Mouse (Mus musculus): ENCODE measurements at regions not wholly inside any gene's neighbourhood (a gene's known extent, or its start where the extent isn't known, plus 50 kb on each side); places are given as distances from the start of the nearest gene placed in this dataset.
A peak's percentile ranks its signal among the peaks of the same experiment; 100 is the strongest.

DNA sequence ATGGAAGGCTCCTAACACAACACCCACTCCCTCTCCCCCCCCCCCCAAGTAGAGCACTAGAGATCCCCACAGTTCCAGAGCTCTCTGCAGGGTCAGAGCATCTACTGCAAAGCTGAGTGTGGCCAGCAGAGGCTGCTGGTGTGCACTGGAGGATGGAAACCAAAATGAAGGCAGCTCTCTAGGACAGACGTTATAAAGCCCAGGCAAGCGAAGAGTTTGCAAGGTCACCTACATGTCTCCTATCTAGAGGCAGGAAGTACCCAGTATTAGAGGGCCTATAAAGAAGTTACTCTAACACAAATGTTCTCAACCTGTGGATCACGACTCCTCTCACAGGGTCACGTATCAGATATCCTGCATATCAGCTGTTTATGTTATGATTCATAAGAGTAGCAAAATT, 125.1 kb upstream of the Thumpd2 start:
- no peaks in the 10 kb centered on the region for H3K27me3 ChIP-seq (ENCODE audit: control insufficient read depth in 1 of 2, insufficient read depth in 2 of 2, low read length in 2 of 2)
- H3K9me3 ChIP-seq (replicated peaks; ENCODE audit: insufficient read depth, low read length): no peaks in the 10 kb centered on the region
- peaks cover 0 to 11% of the 10 kb centered on the region in 2 experiments; a peak in 2 of 4 replicates for H3K36me3 ChIP-seq (ENCODE audit: control insufficient read depth in 1 of 2, insufficient read depth in 2 of 2, low read length in 2 of 2)
- peak overlapping the region; percentile 52 to 56 for H3K4me3 ChIP-seq (ENCODE audit: control insufficient read depth in 1 of 2, insufficient read depth in 1 of 2, low read depth in 2 of 2, low read length in 2 of 2)
- peak overlapping the region; percentile 62 for H3K27ac ChIP-seq (ENCODE audit: control insufficient read depth, low read depth, low read length)
- peak; percentile 87 for DNase-seq (ENCODE audit: low read depth, low spot score)
- peaks cover 0 to 15% of the 10 kb centered on the region in 2 experiments; a peak in 1 of 4 replicates for H3K4me1 ChIP-seq (ENCODE audit: control insufficient read depth in 1 of 2, insufficient read depth in 2 of 2, low read length in 2 of 2)
- peak overlapping the region; percentile 60 for H3K9ac ChIP-seq (ENCODE audit: control insufficient read depth, low read depth, low read length, poor library complexity, severe bottlenecking)
- H3K79me2 ChIP-seq (ENCODE audit: control insufficient read depth, insufficient read depth, low read length, poor library complexity): no peaks in the 10 kb centered on the region
- TF ChIP-seq USF1 (IDR thresholded peaks at IDR 0.05; ENCODE audit: low read depth, low read length): no peak
- TF ChIP-seq MYC (IDR thresholded peaks at IDR 0.05; ENCODE audit: low read depth, low read length): no peak
- TF ChIP-seq GATA1 (IDR thresholded peaks at IDR 0.05; ENCODE audit: low read depth, low read length): peak; percentile 38
- TF ChIP-seq HCFC1 (IDR thresholded peaks at IDR 0.05; ENCODE audit: low read depth, low read length): no peak
- TF ChIP-seq KAT2A (conservative IDR thresholded peaks at IDR 0.05; ENCODE audit: low read depth, low read length): no peak
- TF ChIP-seq CHD2 (IDR thresholded peaks at IDR 0.05; ENCODE audit: low read length): no peak
- TF ChIP-seq ZNF384 (IDR thresholded peaks at IDR 0.05; ENCODE audit: low read depth, low read length): no peak
- TF ChIP-seq MAFK (IDR thresholded peaks at IDR 0.05; ENCODE audit: borderline replicate concordance, low read depth, low read length): no peak
- TF ChIP-seq MAZ (IDR thresholded peaks at IDR 0.05; ENCODE audit: low read depth, low read length): no peak
- TF ChIP-seq SIN3A (IDR thresholded peaks at IDR 0.05; ENCODE audit: low read length): no peak
- TF ChIP-seq RAD21 (IDR thresholded peaks at IDR 0.05; ENCODE audit: low read depth, low read length): peak; percentile 72
- no peak for TF ChIP-seq MAX (IDR thresholded peaks at IDR 0.05; ENCODE audit: low read length)
- peak in 1 of 2 experiments; percentile 60; a peak in 2 of 4 replicates for TF ChIP-seq POLR2A (IDR thresholded peaks at IDR 0.05; ENCODE audit: control insufficient read depth in 1 of 2, insufficient read depth in 1 of 2, low read depth in 1 of 2, low read length in 2 of 2, poor library complexity in 1 of 2)
- no peak; a peak in 1 of 4 replicates for TF ChIP-seq EP300 (IDR thresholded peaks at IDR 0.05; ENCODE audit: low read depth in 1 of 2, low read length in 2 of 2)
- TF ChIP-seq SMC3 (IDR thresholded peaks at IDR 0.05; ENCODE audit: low read depth, low read length): peak; percentile 79
- TF ChIP-seq NRF1 (IDR thresholded peaks at IDR 0.05; ENCODE audit: insufficient read depth, low read depth, low read length, poor library complexity, severe bottlenecking): no peak
- TF ChIP-seq TAL1 (IDR thresholded peaks at IDR 0.05; ENCODE audit: low read length): no peak
- no peak for TF ChIP-seq ELF1 (IDR thresholded peaks at IDR 0.05; ENCODE audit: low read depth, low read length)
- TF ChIP-seq JUND (IDR thresholded peaks at IDR 0.05; ENCODE audit: low read depth, low read length): no peak
- TF ChIP-seq GABPA (IDR thresholded peaks at IDR 0.05; ENCODE audit: low read depth, low read length): no peak
- TF ChIP-seq ZMIZ1 (IDR thresholded peaks at IDR 0.05; ENCODE audit: low read depth, low read length): peak; percentile 98
- TF ChIP-seq ETS1 (IDR thresholded peaks at IDR 0.05; ENCODE audit: low read depth, low read length): peak; percentile 67
- TF ChIP-seq TBP (IDR thresholded peaks at IDR 0.05; ENCODE audit: low read depth, low read length): no peak; the same call in 1 of the 2 replicates
- no peak for TF ChIP-seq E2F4 (IDR thresholded peaks at IDR 0.05; ENCODE audit: borderline replicate concordance, low read depth, low read length)
- no peak for TF ChIP-seq ZKSCAN1 (IDR thresholded peaks at IDR 0.05; ENCODE audit: low read depth, low read length)
- TF ChIP-seq POLR2AphosphoS2 (IDR thresholded peaks at IDR 0.05; ENCODE audit: low read length): peak; percentile 53; the same call in 1 of the 2 replicates
- no peak for TF ChIP-seq MXI1 (IDR thresholded peaks at IDR 0.05; ENCODE audit: low read depth, low read length)
- no peak for TF ChIP-seq UBTF (IDR thresholded peaks at IDR 0.05; ENCODE audit: borderline replicate concordance, insufficient read depth, low read depth, low read length)
- peak; percentile 72 to 82 (median 74) for TF ChIP-seq CTCF (IDR thresholded peaks at IDR 0.05 in 2 of 3, conservative IDR thresholded peaks at IDR 0.05 in 1 of 3; ENCODE audit: control insufficient read depth in 1 of 3, insufficient read depth in 1 of 3, low read depth in 2 of 3, low read length in 3 of 3, poor library complexity in 1 of 3, severe bottlenecking in 1 of 3)
- no peak for TF ChIP-seq USF2 (IDR thresholded peaks at IDR 0.05; ENCODE audit: borderline replicate concordance in 1 of 2, insufficient read depth in 1 of 2, low read depth in 1 of 2, low read length in 2 of 2)
- TF ChIP-seq MYB (IDR thresholded peaks at IDR 0.05; ENCODE audit: low read depth, low read length): no peak
- no peak for TF ChIP-seq TCF12 (IDR thresholded peaks at IDR 0.05; ENCODE audit: low read depth, low read length)
- no peak for TF ChIP-seq NELFE (IDR thresholded peaks at IDR 0.05; ENCODE audit: low read depth, low read length)
- no peak for TF ChIP-seq MEF2A (IDR thresholded peaks at IDR 0.05; ENCODE audit: extremely low read depth, insufficient replicate concordance, low read depth, low read length, poor library complexity, severe bottlenecking)
- no peak for TF ChIP-seq BHLHE40 (IDR thresholded peaks at IDR 0.05; ENCODE audit: borderline replicate concordance, low read depth, low read length)
- no peak for TF ChIP-seq CHD1 (IDR thresholded peaks at IDR 0.05; ENCODE audit: low read depth, low read length)
- 0 out of 2 replicates have a peak, but pooled peaks have one; percentile 17 for TF ChIP-seq RCOR1 (IDR thresholded peaks at IDR 0.05; ENCODE audit: low read depth, low read length)
- peak; percentile 63 for TF ChIP-seq ZC3H11A (IDR thresholded peaks at IDR 0.05; ENCODE audit: low read depth, low read length)
